Mouse (Mus musculus) megakaryocyte, adult 5-6 weeks (primary cell): ENCODE data around the gene Eif4e2. TPM values are rescaled to one million over a fixed set of nuclear protein-coding genes. Genes with fewer than 3 reads are reported as not detected.

ENCODE experiments used
- ATAC-seq: 2 replicates; pipeline ENCODE4 v1.8.0; 2016; ENCODE audit warnings: mild to moderate bottlenecking, inconsistent platforms; ENCODE audit not compliant: poor library complexity, severe bottlenecking
- total RNA-seq, 2 experiments: library from RNA; stranded (forward) in 1 of 2; stranded (reverse) in 1 of 2; fragments of 153-499, 151-499 nt in 1 of 2; fragments of 221-1000, 200-1000 nt in 1 of 2; gene quantifications; 2 replicates each; pipeline versions ENCODE4 v1.2.3 to v1.2.4; 2015 to 2017

The Eif4e2 gene
- total RNA-seq (2015) (75.9 and 81.3 TPM in 2 replicates), total RNA-seq (2017) (118 and 156 TPM in 2 replicates)

GRCm38 (mm10) chr1:87213735-87214704 is at the start of gene Eif4e2:
Gene Eif4e2 (plus strand): TSS chr1:87213914.
- ATAC-seq = peak; percentile 96

GRCm38 (mm10) chr1:87164164-87164795 is 49.4 kb upstream of the Eif4e2 start:
- no peak for ATAC-seq

GRCm38 (mm10) chr1:87164796-87165184 is 48.9 kb upstream of the Eif4e2 start:
- no peak for ATAC-seq

GRCm38 (mm10) chr1:87170458-87170857 is 43.3 kb upstream of the Eif4e2 start:
- no peak for ATAC-seq

- ATAC-seq = no peak
Measured at GRCm38 (mm10) chr1:87171312-87171711, 42.4 kb upstream of the Eif4e2 start.

GRCm38 (mm10) chr1:87172316-87172715 is 41.4 kb upstream of the Eif4e2 start:
- ATAC-seq = no peak

- peak; percentile 54; the same call in 1 of the 2 replicates for ATAC-seq
Measured at GRCm38 (mm10) chr1:87174006-87174955, 39.4 kb upstream of the Eif4e2 start.

- no peak for ATAC-seq
Measured at GRCm38 (mm10) chr1:87175852-87176292, 37.8 kb upstream of the Eif4e2 start.

GRCm38 (mm10) chr1:87180896-87181295 is 32.8 kb upstream of the Eif4e2 start:
- ATAC-seq = peak; percentile 43; the same call in 1 of the 2 replicates

GRCm38 (mm10) chr1:87183013-87183412 is 30.7 kb upstream of the Eif4e2 start, which contains the start of gene Prss56:
Gene Prss56 (plus strand): TSS chr1:87183313.
- ATAC-seq = no peak

GRCm38 (mm10) chr1:87183998-87184750 is 29.5 kb upstream of the Eif4e2 start:
- ATAC-seq = no peak

GRCm38 (mm10) chr1:87184751-87185139 is 29.0 kb upstream of the Eif4e2 start:
- ATAC-seq = peak; percentile 49

GRCm38 (mm10) chr1:87185526-87185925 is 28.2 kb upstream of the Eif4e2 start:
- ATAC-seq = no peak

GRCm38 (mm10) chr1:87186261-87187036 is 27.3 kb upstream of the Eif4e2 start:
- ATAC-seq = peak; percentile 26; the same call in 1 of the 2 replicates

GRCm38 (mm10) chr1:87187037-87187355 is 26.7 kb upstream of the Eif4e2 start:
- ATAC-seq = peak; percentile 69

- no peak for ATAC-seq
Measured at GRCm38 (mm10) chr1:87190429-87190828, 23.3 kb upstream of the Eif4e2 start, which contains the start of gene Chrnd. Gene Chrnd (plus strand): TSS chr1:87190607.

- ATAC-seq = no peak
Measured at GRCm38 (mm10) chr1:87197296-87197695, 16.4 kb upstream of the Eif4e2 start.

GRCm38 (mm10) chr1:87198119-87199065 is 15.3 kb upstream of the Eif4e2 start:
- no peak for ATAC-seq
